Mouse (Mus musculus) heart, adult 2 months (tissue): ENCODE data around the gene Rilpl1. TPM values are rescaled to one million over a fixed set of nuclear protein-coding genes. Genes with fewer than 3 reads are reported as not detected.
A peak's percentile ranks its signal among the peaks of the same experiment; 100 is the strongest.
"Not testable (repeated sequence)": the region's sequence is repeated elsewhere in the genome, so short reads cannot be mapped to it uniquely, and the experiment has no call there.

Experiments
- DNase-seq, 2 experiments: peaks; one replicate each; pipeline ENCODE4 v3.0.0; 2021
- H3K27ac ChIP-seq: fragments of 200-600 bp; 2 replicates; pipeline ENCODE4 v1.8.1; 2022
- H3K27me3 ChIP-seq: fragments of 200-500 bp; 2 replicates; pipeline ENCODE4 v1.6.1; 2012; ENCODE audit warnings: mild to moderate bottlenecking, low read length, inconsistent platforms, mixed read lengths; ENCODE audit not compliant: control insufficient read depth, insufficient read depth
- H3K36me3 ChIP-seq: fragments of 200-500 bp; 2 replicates; pipeline ENCODE4 v1.6.1; 2012; ENCODE audit warnings: low read length, inconsistent platforms; ENCODE audit not compliant: control insufficient read depth, insufficient read depth
- H3K4me1 ChIP-seq: fragments of 200-500 bp; 2 replicates; pipeline ENCODE4 v1.6.1; 2011; ENCODE audit warnings: low read length; ENCODE audit not compliant: control insufficient read depth, insufficient read depth
- H3K4me3 ChIP-seq: fragments of 200-600 bp; 2 replicates; pipeline ENCODE4 v1.8.1; 2022
- H3K79me2 ChIP-seq: fragments of 200-500 bp; replicated peaks from 2 replicates; pipeline ENCODE4 v1.6.1; 2012; ENCODE audit warnings: mild to moderate bottlenecking, inconsistent platforms, low read length, moderate library complexity, mixed read lengths; ENCODE audit not compliant: control insufficient read depth, insufficient read depth
- H3K9ac ChIP-seq: fragments of 200-500 bp; 2 replicates; pipeline ENCODE4 v1.6.1; 2012; ENCODE audit warnings: low read depth, mild to moderate bottlenecking, control low read depth, inconsistent platforms, low read length, mixed read lengths
- CTCF ChIP-seq: fragments of 200-600 bp; IDR thresholded peaks from 2 replicates; pipeline ENCODE4 v1.8.1; 2022; ENCODE audit warnings: antibody characterized with exemption, mild to moderate bottlenecking, moderate library complexity
- EP300 ChIP-seq: fragments of 200-500 bp; IDR thresholded peaks from 2 replicates; pipeline ENCODE4 v1.6.1; 2011; ENCODE audit warnings: low read depth, low read length, control low read depth; ENCODE audit not compliant: insufficient read depth
- POLR2A ChIP-seq: fragments of 200-500 bp; IDR thresholded peaks from 2 replicates; pipeline ENCODE4 v1.6.1; 2011; ENCODE audit warnings: mild to moderate bottlenecking, low read depth, low read length, control low read depth; ENCODE audit not compliant: insufficient read depth
- WGBS: fragments of 180-500 bp; shearing (Covaris S2); methylation state at CpG from one replicate; pipeline ENCODE4 v1.1.7; 2018; 5-methylcytosine and 5-hydroxymethylcytosine counted together
- intact Hi-C: fragments of 180-260 bp; cut with DNase I; formaldehyde crosslinking; loops from one replicate; pipeline ENCODE4 v1.15.1; 2025
- polyA plus RNA-seq: library from polyadenylated mRNA; depleted of rRNA; stranded (reverse); fragments of >200 nt; gene quantifications from 2 replicates; pipeline ENCODE4 v1.2.3, GENCODE M21; 2012
- total RNA-seq, 2 experiments: library from RNA; stranded (reverse); gene quantifications; 2 replicates each; pipeline ENCODE4 v1.2.3; 2021

Gene Rilpl1
- total and polyA plus RNA-seq, 3 experiments = 166 to 251 (median 189) TPM

- Histone ChIP-seq H3K4me3 (no peak overlapping the region), H3K27ac (no peak overlapping the region), H3K9ac (no peak overlapping the region), H3K4me1 (peaks cover 9% of the 10 kb centered on the region), H3K27me3 (no peaks in the 10 kb centered on the region), H3K36me3 (peaks cover 5% of the 10 kb centered on the region; the same call in 1 of the 2 replicates), H3K79me2 (no peaks in the 10 kb centered on the region)
- intact Hi-C loops = no loop called here
- DNase-seq = no peak
- TF ChIP-seq POLR2A (no peak), CTCF (no peak), EP300 (no peak)
- 79% methylated on average over 14 of the region's 14 CpGs for WGBS
These were observed 27.4 kb downstream of the Rilpl1 start for GRCm38 (mm10) chr5:124503742-124504141.

- H3K4me1 ChIP-seq = peaks cover 16% of the 10 kb centered on the region
- no peaks in the 10 kb centered on the region for H3K27me3 ChIP-seq
- no peak for DNase-seq
- H3K27ac ChIP-seq = peak overlapping the region; percentile 82
- H3K4me3 ChIP-seq = no peak overlapping the region
- H3K36me3 ChIP-seq = peaks cover 15% of the 10 kb centered on the region
- no peak overlapping the region; the same call in 1 of the 2 replicates for H3K9ac ChIP-seq
- intact Hi-C loops = no loop called here
- no peaks in the 10 kb centered on the region for H3K79me2 ChIP-seq
- 79% methylated on average over 10 of the region's 10 CpGs for WGBS
- TF ChIP-seq CTCF (no peak), EP300 (no peak), POLR2A (no peak)
These were observed 29.6 kb downstream of the Rilpl1 start for GRCm38 (mm10) chr5:124501541-124501940.

GRCm38 (mm10) chr5:124500573-124500972 lies 30.6 kb downstream of the Rilpl1 start:
- DNase-seq = peak in 1 of 2 experiments; percentile 57
- H3K36me3 ChIP-seq = peaks cover 21% of the 10 kb centered on the region
- TF ChIP-seq EP300 (peak; percentile 69; the same call in 1 of the 2 replicates), POLR2A (no peak; the same call in 1 of the 2 replicates)

GRCm38 (mm10) chr5:124500037-124500436 lies 31.2 kb downstream of the Rilpl1 start:
- Histone ChIP-seq H3K4me1 (peaks cover 20% of the 10 kb centered on the region), H3K36me3 (peaks cover 21% of the 10 kb centered on the region), H3K27ac (peak overlapping the region; percentile 93)
- H3K27me3 ChIP-seq, H3K9ac ChIP-seq, H3K79me2 ChIP-seq, DNase-seq, H3K4me3 ChIP-seq, intact Hi-C loops: not testable (repeated sequence)
- WGBS = 76% methylated on average over 4 of the region's 4 CpGs

More at GRCm38 (mm10) chr5:124500573-124500972, 30.6 kb downstream of the Rilpl1 start:
- no peak overlapping the region for H3K9ac ChIP-seq
- 55% methylated on average over 3 of the region's 3 CpGs for WGBS
- H3K4me3 ChIP-seq = no peak overlapping the region
- H3K27me3 ChIP-seq = no peaks in the 10 kb centered on the region
- intact Hi-C loops = no loop called here
- no peaks in the 10 kb centered on the region for H3K79me2 ChIP-seq
- peaks cover 20% of the 10 kb centered on the region for H3K4me1 ChIP-seq
- H3K27ac ChIP-seq = peak overlapping the region; percentile 82

GRCm38 (mm10) chr5:124499001-124499400 lies 32.2 kb downstream of the Rilpl1 start:
- peak overlapping the region; percentile 28 for H3K9ac ChIP-seq
- H3K4me3 ChIP-seq = no peak overlapping the region
- DNase-seq = no peak
- 54% methylated on average over 5 of the region's 5 CpGs for WGBS
- peak overlapping the region; percentile 93 for H3K27ac ChIP-seq
- H3K4me1 ChIP-seq = peaks cover 20% of the 10 kb centered on the region
- peaks cover 21% of the 10 kb centered on the region for H3K36me3 ChIP-seq
- no peaks in the 10 kb centered on the region for H3K79me2 ChIP-seq
- TF ChIP-seq CTCF = no peak
- no peak for TF ChIP-seq EP300
- no peak for TF ChIP-seq POLR2A
- H3K27me3 ChIP-seq = no peaks in the 10 kb centered on the region
- intact Hi-C loops = loop anchor here (2.0 kb wide), 1 partner anchor 30 kb away; no protein-coding TSS in a partner anchor

GRCm38 (mm10) chr5:124498221-124498876 lies 32.8 kb downstream of the Rilpl1 start:
- H3K79me2 ChIP-seq = no peaks in the 10 kb centered on the region
- H3K36me3 ChIP-seq = peaks cover 21% of the 10 kb centered on the region
- TF ChIP-seq EP300 = peak; percentile 98
- peak; percentile 84 for TF ChIP-seq POLR2A
- TF ChIP-seq CTCF = no peak
- no peaks in the 10 kb centered on the region for H3K27me3 ChIP-seq
- peaks cover 20% of the 10 kb centered on the region for H3K4me1 ChIP-seq
- intact Hi-C loops = loop anchor here (2.0 kb wide), 1 partner anchor 30 kb away; no protein-coding TSS in a partner anchor
- no peak overlapping the region for H3K9ac ChIP-seq
- DNase-seq = peak; percentile 74 to 83
- H3K27ac ChIP-seq = peak overlapping the region; percentile 93
- H3K4me3 ChIP-seq = no peak overlapping the region
- WGBS = 6% methylated on average over 9 of the region's 9 CpGs
